Mouse (Mus musculus) lung, postnatal 0 days (tissue): Measurements from ENCODE around the gene Psmb7. TPM values are rescaled to one million over a fixed set of nuclear protein-coding genes. Genes with fewer than 3 reads are reported as not detected.

Experiments
- ATAC-seq: fragments of 200-750 bp; cut with Nextera tagmentation; 2 replicates; pipeline ENCODE4 v1.8.0; 2017; ENCODE audit warnings: moderate library complexity
- DNase-seq: peaks from one replicate; pipeline ENCODE4 v3.0.0-alpha.2; 2016; ENCODE audit warnings: low spot score
- H3K27ac ChIP-seq: fragments of 300-500 bp; sonication (generic); 2 replicates; pipeline ENCODE4 v1.5.1; 2014; ENCODE audit warnings: antibody characterized with exemption, mild to moderate bottlenecking, low read length, mixed read lengths
- H3K27me3 ChIP-seq: fragments of 300-500 bp; sonication (generic); replicated peaks from 2 replicates; pipeline ENCODE4 v1.6.1; 2014; ENCODE audit warnings: low read length, mixed read lengths; ENCODE audit not compliant: insufficient read depth
- H3K36me3 ChIP-seq: fragments of 300-500 bp; sonication (generic); 2 replicates; pipeline ENCODE4 v1.6.1; 2014; ENCODE audit warnings: low read length, mixed read lengths; ENCODE audit not compliant: insufficient read depth
- H3K4me1 ChIP-seq: fragments of 300-500 bp; sonication (generic); 2 replicates; pipeline ENCODE4 v1.6.1; 2014; ENCODE audit warnings: antibody characterized with exemption, low read depth, low read length, mixed read lengths; ENCODE audit not compliant: insufficient read depth
- H3K4me2 ChIP-seq: fragments of 300-500 bp; sonication (generic); replicated peaks from 2 replicates; pipeline ENCODE4 v1.6.1; 2014; ENCODE audit warnings: low read depth, mild to moderate bottlenecking, low read length, moderate library complexity, mixed read lengths
- H3K4me3 ChIP-seq: fragments of 300-500 bp; sonication (generic); 2 replicates; pipeline ENCODE4 v1.5.1; 2014; ENCODE audit warnings: low read depth, low read length
- H3K9ac ChIP-seq: fragments of 300-500 bp; sonication (generic); replicated peaks from 2 replicates; pipeline ENCODE4 v1.6.1; 2014; ENCODE audit warnings: low read depth, mild to moderate bottlenecking
- H3K9me3 ChIP-seq: fragments of 300-500 bp; sonication (generic); 2 replicates; pipeline ENCODE4 v1.6.1; 2016; ENCODE audit warnings: low read length, mixed read lengths
- CTCF ChIP-seq: IDR thresholded peaks from 2 replicates; pipeline ENCODE4 v1.5.1; 2016; ENCODE audit warnings: antibody characterized with exemption, mild to moderate bottlenecking
- EP300 ChIP-seq: IDR thresholded peaks from 2 replicates; pipeline ENCODE4 v1.6.1; 2016; ENCODE audit warnings: antibody characterized with exemption, mild to moderate bottlenecking, control low read depth
- WGBS: fragments of 180-500 bp; shearing (Covaris S2); extraction: QIAGEN DNeasy Blood & Tissue Kit; methylation state at CpG from one replicate; pipeline ENCODE4 v1.1.7; 2014; 5-methylcytosine and 5-hydroxymethylcytosine counted together
- polyA plus RNA-seq: library from polyadenylated mRNA; unstranded; fragments of >200 nt; fragmentation: Nextera tagmentation; extraction: Ambion mirVana; gene quantifications from 2 replicates; pipeline ENCODE4 v1.2.1, GENCODE M21; 2015

Psmb7 gene
- polyA plus RNA-seq, 1 experiment from 2014 or later, result 135 TPM

- peak overlapping the region; percentile 33; the same call in 1 of the 2 replicates for H3K27ac ChIP-seq
These were observed 65.0 kb downstream of the Psmb7 start for GRCm38 (mm10) chr2:38578602-38579521.

GRCm38 (mm10) chr2:38574697-38575096, 69.2 kb downstream of the Psmb7 start:
- Histone ChIP-seq H3K4me2 (no peak overlapping the region), H3K36me3 (peaks cover 21% of the 10 kb centered on the region; the same call in 1 of the 2 replicates), H3K9me3 (no peaks in the 10 kb centered on the region), H3K4me1 (no peaks in the 10 kb centered on the region; the same call in 1 of the 2 replicates), H3K27me3 (no peaks in the 10 kb centered on the region), H3K9ac (no peak overlapping the region), H3K27ac (no peak overlapping the region), H3K4me3 (no peak overlapping the region)
- 65% methylated on average over 2 of the region's 2 CpGs for WGBS
- ATAC-seq (no peak), DNase-seq (no peak)
- TF ChIP-seq CTCF (no peak), EP300 (no peak)

More at GRCm38 (mm10) chr2:38578602-38579521, 65.0 kb downstream of the Psmb7 start:
- DNase-seq (peak; percentile 78), ATAC-seq (peak; percentile 85)
- Histone ChIP-seq H3K27me3 (no peaks in the 10 kb centered on the region), H3K36me3 (no peaks in the 10 kb centered on the region), H3K9me3 (no peaks in the 10 kb centered on the region), H3K9ac (no peak overlapping the region), H3K4me3 (no peak overlapping the region), H3K4me2 (no peak overlapping the region), H3K4me1 (no peaks in the 10 kb centered on the region; the same call in 1 of the 2 replicates)
- TF ChIP-seq CTCF, result peak; percentile 24; the same call in 1 of the 2 replicates
- no peak for TF ChIP-seq EP300
- 45% methylated on average over 13 of the region's 13 CpGs for WGBS

DNA sequence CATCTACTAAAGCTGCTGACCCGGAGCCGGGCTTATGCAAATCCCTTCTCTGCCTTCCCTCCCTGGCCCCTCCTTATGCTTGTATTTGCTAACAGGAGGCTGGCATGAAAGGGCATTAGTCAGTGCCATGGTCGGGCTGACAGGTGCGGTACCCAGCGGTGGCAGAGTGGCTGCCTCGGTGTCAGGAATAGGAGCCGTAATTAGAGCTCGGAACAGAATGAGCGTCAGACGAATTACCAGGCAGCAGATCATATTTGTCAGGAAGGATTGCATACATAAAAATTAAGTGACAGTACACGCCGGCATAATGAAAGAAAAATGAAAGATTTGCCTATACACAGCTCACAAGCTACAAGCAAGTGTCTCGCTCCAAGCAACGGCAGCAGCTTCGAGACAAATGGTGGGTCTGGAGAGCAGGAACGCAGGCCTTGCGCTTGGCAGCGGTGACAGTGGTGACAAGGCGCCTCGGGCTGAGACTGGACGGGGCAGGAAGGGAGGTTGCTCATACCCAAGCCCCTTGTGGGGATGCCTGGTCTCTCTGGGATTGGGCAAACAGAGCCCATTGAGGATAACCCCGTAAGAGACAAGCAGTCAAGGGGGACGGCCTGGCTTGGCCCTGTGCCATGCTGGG, 71.8 kb downstream of the Psmb7 start:
- Histone ChIP-seq H3K9ac (no peak overlapping the region), H3K4me2 (no peak overlapping the region), H3K9me3 (no peaks in the 10 kb centered on the region), H3K36me3 (peaks cover 29% of the 10 kb centered on the region; the same call in 1 of the 2 replicates), H3K4me1 (no peaks in the 10 kb centered on the region), H3K4me3 (no peak overlapping the region), H3K27ac (no peak overlapping the region), H3K27me3 (no peaks in the 10 kb centered on the region)
- no peak for ATAC-seq
- DNase-seq, result no peak
- 87% methylated on average over 23 of the region's 23 CpGs for WGBS
- TF ChIP-seq EP300 (no peak), CTCF (no peak)

DNA sequence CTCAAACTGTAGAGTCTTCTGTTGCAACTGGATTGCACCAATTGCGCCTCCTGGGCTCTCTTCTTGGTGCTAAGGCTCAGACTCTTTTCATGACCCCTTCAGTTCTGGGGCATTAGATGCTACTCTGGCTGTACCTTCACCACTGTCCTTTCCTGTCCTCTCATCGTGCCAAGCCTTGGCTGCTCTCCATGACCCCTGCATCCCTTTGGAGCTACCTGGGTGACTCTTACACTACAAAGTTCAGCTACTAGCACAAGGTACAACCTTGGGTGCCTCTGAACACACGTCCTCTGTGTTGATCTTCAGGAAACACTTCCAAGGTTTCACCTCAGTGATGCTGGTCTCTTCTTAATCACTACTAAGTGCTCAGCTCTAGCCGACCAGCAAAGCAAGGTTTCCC, 81.3 kb downstream of the Psmb7 start:
- Histone ChIP-seq H3K4me2 (no peak overlapping the region), H3K4me3 (no peak overlapping the region), H3K9ac (no peak overlapping the region), H3K27me3 (no peaks in the 10 kb centered on the region), H3K36me3 (peaks cover 10% of the 10 kb centered on the region; the same call in 1 of the 2 replicates), H3K27ac (no peak overlapping the region), H3K9me3 (no peaks in the 10 kb centered on the region), H3K4me1 (no peaks in the 10 kb centered on the region)
- no peak for DNase-seq
- TF ChIP-seq EP300 (no peak), CTCF (no peak)
- 93% methylated on average over 4 of the region's 4 CpGs for WGBS
- ATAC-seq, result no peak

DNA sequence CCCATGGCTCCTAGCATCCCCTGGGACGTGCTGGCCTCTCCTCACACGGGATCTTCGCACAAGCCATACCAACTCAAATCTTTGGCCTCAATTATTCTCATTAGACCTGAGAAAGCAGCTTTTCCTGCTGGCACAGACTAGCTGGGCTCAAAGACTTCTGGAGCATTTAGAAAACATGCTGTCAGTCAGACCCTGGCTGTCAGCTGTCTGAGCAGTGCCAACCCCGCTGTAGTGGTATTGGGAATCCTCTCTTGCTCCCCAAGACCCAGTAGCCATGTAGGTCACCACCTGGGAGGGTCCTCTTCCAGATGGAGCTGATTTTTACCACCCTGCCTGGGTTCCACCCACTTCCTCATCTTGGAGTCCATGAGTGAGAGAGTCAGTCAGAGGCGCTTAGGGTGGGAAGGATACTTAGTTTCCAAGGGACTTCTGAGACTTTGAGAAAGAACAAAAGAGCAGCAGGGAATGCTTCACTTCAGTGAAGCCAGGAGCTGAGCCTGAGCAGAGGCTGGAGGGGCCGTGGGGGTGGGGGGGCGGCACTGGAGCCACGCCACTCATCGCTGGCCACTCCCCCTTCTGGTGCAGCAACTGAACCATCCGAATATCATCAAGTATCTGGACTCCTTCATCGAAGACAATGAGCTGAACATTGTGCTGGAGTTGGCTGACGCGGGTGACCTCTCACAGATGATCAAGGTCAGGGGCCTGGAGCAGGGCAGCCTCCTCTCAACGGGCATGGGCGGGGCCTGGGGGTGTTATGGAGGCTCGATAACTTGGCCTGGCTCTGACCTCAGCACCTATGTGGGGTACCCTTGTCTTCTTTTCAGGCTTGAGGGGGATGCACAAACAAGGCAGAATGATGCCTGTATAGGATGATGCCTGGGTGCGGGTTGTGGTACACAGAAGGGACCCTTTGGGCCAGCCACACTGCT, 83.3 kb downstream of the Psmb7 start:
- no peak for DNase-seq
- Histone ChIP-seq H3K4me3 (no peak overlapping the region), H3K9ac (no peak overlapping the region), H3K36me3 (peaks cover 6% of the 10 kb centered on the region; the same call in 1 of the 2 replicates), H3K27me3 (no peaks in the 10 kb centered on the region), H3K4me2 (no peak overlapping the region), H3K9me3 (no peaks in the 10 kb centered on the region), H3K27ac (no peak overlapping the region), H3K4me1 (no peaks in the 10 kb centered on the region)
- ATAC-seq, result no peak
- WGBS, result 78% methylated on average over 17 of the region's 17 CpGs
- TF ChIP-seq EP300 (no peak), CTCF (no peak)
